Mouse (Mus musculus): ENCODE measurements around the gene Efs. TPM values are rescaled to one million over a fixed set of nuclear protein-coding genes. Genes with fewer than 3 reads are reported as not detected.
"Not testable (repeated sequence)": the region's sequence is repeated elsewhere in the genome, so short reads cannot be mapped to it uniquely, and the experiment has no call there.

The Efs gene
- polyA plus RNA-seq, 1 experiment from 2014 or later, result 16.3 TPM

GRCm38 (mm10) chr14:54960769-54961168 lies 34.8 kb upstream of the Efs start:
- Histone ChIP-seq H3K4me1 (replicated peaks) (no peaks in the 10 kb centered on the region), H3K27ac (replicated peaks) (no peak overlapping the region), H3K27me3 (no peaks in the 10 kb centered on the region), H3K9me3 (no peaks in the 10 kb centered on the region), H3K36me3 (no peaks in the 10 kb centered on the region), H3K4me2 (no peak overlapping the region), H3K9ac (no peak overlapping the region), H3K4me3 (no peak overlapping the region)
- no peak for ATAC-seq (ENCODE audit: low FRiP score, low read depth)
- WGBS, result 70% methylated on average over 10 of the region's 10 CpGs

GRCm38 (mm10) chr14:54959853-54960613 lies 34.1 kb upstream of the Efs start:
- not testable (repeated sequence) for H3K36me3 ChIP-seq; H3K27me3 ChIP-seq; H3K9ac ChIP-seq; H3K9me3 ChIP-seq; H3K4me3 ChIP-seq; H3K4me1 ChIP-seq (replicated peaks); ATAC-seq (ENCODE audit: low FRiP score, low read depth); H3K4me2 ChIP-seq; H3K27ac ChIP-seq (replicated peaks)
- WGBS, result 96% methylated on average over 12 of the region's 12 CpGs

GRCm38 (mm10) chr14:54959197-54959596 lies 33.3 kb upstream of the Efs start:
- H3K9ac ChIP-seq, result no peak overlapping the region
- H3K27me3 ChIP-seq, result no peaks in the 10 kb centered on the region
- H3K4me1 ChIP-seq (replicated peaks), result no peaks in the 10 kb centered on the region
- H3K36me3 ChIP-seq, result no peaks in the 10 kb centered on the region
- no peaks in the 10 kb centered on the region for H3K9me3 ChIP-seq
- H3K4me3 ChIP-seq, result no peak overlapping the region
- H3K4me2 ChIP-seq, result no peak overlapping the region
- no peak overlapping the region for H3K27ac ChIP-seq (replicated peaks)
- WGBS, result 94% methylated on average over 3 of the region's 3 CpGs
- ATAC-seq (ENCODE audit: low FRiP score, low read depth), result no peak

- Histone ChIP-seq H3K4me2 (no peak overlapping the region), H3K27ac (replicated peaks) (no peak overlapping the region), H3K9ac (no peak overlapping the region), H3K4me3 (no peak overlapping the region), H3K9me3 (no peaks in the 10 kb centered on the region), H3K4me1 (replicated peaks) (no peaks in the 10 kb centered on the region), H3K36me3 (no peaks in the 10 kb centered on the region), H3K27me3 (no peaks in the 10 kb centered on the region)
- 84% methylated on average over 4 of the region's 4 CpGs for WGBS
- no peak for ATAC-seq (ENCODE audit: low FRiP score, low read depth)
Observed at GRCm38 (mm10) chr14:54958503-54958902, 32.6 kb upstream of the Efs start.

GRCm38 (mm10) chr14:54956533-54956932 lies 30.6 kb upstream of the Efs start:
- no peaks in the 10 kb centered on the region for H3K9me3 ChIP-seq
- H3K4me2 ChIP-seq, result no peak overlapping the region
- H3K36me3 ChIP-seq, result no peaks in the 10 kb centered on the region
- 88% methylated on average over 9 of the region's 9 CpGs for WGBS
- H3K9ac ChIP-seq, result no peak overlapping the region
- H3K4me3 ChIP-seq, result no peak overlapping the region
- H3K27ac ChIP-seq (replicated peaks), result no peak overlapping the region
- H3K27me3 ChIP-seq, result no peaks in the 10 kb centered on the region
- no peaks in the 10 kb centered on the region for H3K4me1 ChIP-seq (replicated peaks)
- no peak for ATAC-seq (ENCODE audit: low FRiP score, low read depth)

- ATAC-seq (ENCODE audit: low FRiP score, low read depth), result no peak
- Histone ChIP-seq H3K4me3 (no peak overlapping the region), H3K27me3 (no peaks in the 10 kb centered on the region), H3K4me1 (replicated peaks) (no peaks in the 10 kb centered on the region), H3K36me3 (no peaks in the 10 kb centered on the region), H3K27ac (replicated peaks) (no peak overlapping the region), H3K4me2 (no peak overlapping the region), H3K9me3 (no peaks in the 10 kb centered on the region), H3K9ac (no peak overlapping the region)
- WGBS, result 90% methylated on average over 3 of the region's 3 CpGs
Observed at GRCm38 (mm10) chr14:54955481-54955880, 29.6 kb upstream of the Efs start.

- Histone ChIP-seq H3K27me3 (no peaks in the 10 kb centered on the region), H3K36me3 (no peaks in the 10 kb centered on the region), H3K4me1 (replicated peaks) (no peaks in the 10 kb centered on the region), H3K4me3 (no peak overlapping the region), H3K27ac (replicated peaks) (no peak overlapping the region), H3K9ac (no peak overlapping the region), H3K9me3 (no peaks in the 10 kb centered on the region), H3K4me2 (no peak overlapping the region)
- WGBS, result 84% methylated on average over 3 of the region's 3 CpGs
- no peak for ATAC-seq (ENCODE audit: low FRiP score, low read depth)
Observed at GRCm38 (mm10) chr14:54954474-54954873, 28.5 kb upstream of the Efs start.

- 94% methylated on average over 8 of the region's 8 CpGs for WGBS
- Histone ChIP-seq H3K4me3 (no peak overlapping the region), H3K27me3 (no peaks in the 10 kb centered on the region), H3K27ac (replicated peaks) (no peak overlapping the region), H3K4me1 (replicated peaks) (no peaks in the 10 kb centered on the region), H3K9me3 (no peaks in the 10 kb centered on the region), H3K4me2 (no peak overlapping the region), H3K36me3 (no peaks in the 10 kb centered on the region), H3K9ac (no peak overlapping the region)
- ATAC-seq (ENCODE audit: low FRiP score, low read depth), result no peak
Observed at GRCm38 (mm10) chr14:54953664-54954206, 27.8 kb upstream of the Efs start.

- 90% methylated on average over 6 of the region's 6 CpGs for WGBS
- H3K27me3 ChIP-seq, result no peaks in the 10 kb centered on the region
- H3K9ac ChIP-seq, result no peak overlapping the region
- no peaks in the 10 kb centered on the region for H3K4me1 ChIP-seq (replicated peaks)
- no peak overlapping the region for H3K27ac ChIP-seq (replicated peaks)
- H3K4me2 ChIP-seq, result no peak overlapping the region
- H3K4me3 ChIP-seq, result no peak overlapping the region
- no peaks in the 10 kb centered on the region for H3K36me3 ChIP-seq
- no peaks in the 10 kb centered on the region for H3K9me3 ChIP-seq
- ATAC-seq (ENCODE audit: low FRiP score, low read depth), result no peak
Observed at GRCm38 (mm10) chr14:54951587-54951986, 25.7 kb upstream of the Efs start.

- H3K27me3 ChIP-seq, result no peaks in the 10 kb centered on the region
- H3K27ac ChIP-seq (replicated peaks), result no peak overlapping the region
- 69% methylated on average over 12 of the region's 12 CpGs for WGBS
- H3K4me2 ChIP-seq, result no peak overlapping the region
- H3K4me1 ChIP-seq (replicated peaks), result no peaks in the 10 kb centered on the region
- H3K4me3 ChIP-seq, result no peak overlapping the region
- H3K9me3 ChIP-seq, result no peaks in the 10 kb centered on the region
- H3K36me3 ChIP-seq, result no peaks in the 10 kb centered on the region
- no peak for ATAC-seq (ENCODE audit: low FRiP score, low read depth)
- H3K9ac ChIP-seq, result no peak overlapping the region
Observed at GRCm38 (mm10) chr14:54950493-54950892, 24.6 kb upstream of the Efs start.

- ATAC-seq (ENCODE audit: low FRiP score, low read depth), result no peak
- no peaks in the 10 kb centered on the region for H3K4me1 ChIP-seq (replicated peaks)
Observed at GRCm38 (mm10) chr14:54948781-54949180, 22.9 kb upstream of the Efs start.

GRCm38 (mm10) chr14:54947008-54947407 lies 21.1 kb upstream of the Efs start:
- not testable (repeated sequence) for H3K4me3 ChIP-seq; H3K27ac ChIP-seq (replicated peaks); H3K36me3 ChIP-seq; ATAC-seq (ENCODE audit: low FRiP score, low read depth); H3K4me2 ChIP-seq; H3K27me3 ChIP-seq; H3K4me1 ChIP-seq (replicated peaks); H3K9ac ChIP-seq; H3K9me3 ChIP-seq
- WGBS, result 93% methylated on average over 11 of the region's 11 CpGs

More at GRCm38 (mm10) chr14:54948781-54949180, 22.9 kb upstream of the Efs start:
- H3K4me2 ChIP-seq, result no peak overlapping the region
- no peaks in the 10 kb centered on the region for H3K9me3 ChIP-seq
- H3K9ac ChIP-seq, result no peak overlapping the region
- no peaks in the 10 kb centered on the region for H3K27me3 ChIP-seq
- WGBS, result 88% methylated on average over 9 of the region's 9 CpGs
- no peaks in the 10 kb centered on the region for H3K36me3 ChIP-seq
- no peak overlapping the region for H3K4me3 ChIP-seq
- H3K27ac ChIP-seq (replicated peaks), result no peak overlapping the region
